Mouse (Mus musculus) v-Abl transformed pro-B cells (cell line): ENCODE results near the gene Ccnd1.

Experiments used
- in situ Hi-C, 2 experiments: fragments of 400-800 bp; cut with MboI; formaldehyde crosslinking; loops; one replicate each; pipeline ENCODE4 v1.15.1; 2025; ENCODE audit not compliant: unreplicated experiment in 2 of 2

Gene Ccnd1

DNA sequence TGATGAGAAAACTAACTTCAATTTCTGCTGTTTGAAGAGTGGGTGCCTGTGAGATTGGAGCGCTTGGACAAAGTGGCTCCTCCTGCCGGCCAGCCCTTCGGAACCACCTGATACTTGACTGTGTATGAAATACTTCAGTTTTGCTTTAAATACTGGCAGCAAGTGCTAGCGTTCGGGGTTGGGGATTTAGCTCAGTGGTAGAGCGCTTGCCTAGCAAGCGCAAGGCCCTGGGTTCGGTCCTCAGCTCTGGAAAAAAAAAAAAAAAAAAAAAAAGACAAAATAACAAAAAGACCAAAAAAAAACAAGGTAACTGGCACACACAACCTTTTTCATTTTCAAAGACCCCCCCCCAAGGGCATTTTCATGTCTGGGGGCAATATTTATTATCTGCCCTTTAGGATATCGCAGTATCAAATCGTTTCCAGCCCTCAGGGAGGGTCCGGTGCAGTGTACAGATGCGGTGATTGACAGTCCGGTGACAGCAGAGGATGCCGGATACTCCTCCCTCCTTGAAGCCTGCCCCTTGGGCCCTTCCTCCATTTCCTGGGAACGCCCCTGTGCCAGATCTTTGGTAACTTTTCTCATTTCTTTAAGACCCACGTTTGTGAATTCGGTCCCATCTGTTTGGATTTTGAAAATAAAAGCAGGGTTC, 25.3 kb downstream of the Ccnd1 start:
- in situ Hi-C loops: loop anchor here (25.0 kb wide), 2 partner anchors 1077 to 1102 kb away; partner anchors contain the start of genes Dhcr7 (in 1 of the 2) and Nadsyn1 (in 1 of the 2)

DNA sequence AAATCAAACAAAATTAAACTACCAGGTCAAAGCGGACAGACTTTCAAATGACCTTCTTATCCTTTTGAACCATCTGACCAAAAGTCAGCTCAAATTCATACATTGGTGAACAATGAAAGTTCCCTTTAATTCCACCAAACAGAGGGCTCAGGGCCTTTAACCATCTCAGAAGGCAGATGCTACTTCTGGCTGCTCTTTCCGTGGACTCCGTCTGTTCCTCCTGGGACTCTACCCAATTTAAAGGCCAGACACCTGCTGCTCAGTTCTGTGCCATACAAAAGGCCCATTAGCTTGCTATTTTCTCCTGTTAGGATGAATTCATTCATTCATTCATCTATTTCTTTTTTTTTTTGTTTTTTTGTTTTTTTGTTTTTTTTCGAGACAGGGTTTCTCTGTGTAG, 26.8 kb downstream of the Ccnd1 start:
- in situ Hi-C loops: loop anchor here (25.0 kb wide), 2 partner anchors 1076 to 1101 kb away; partner anchors contain the start of genes Dhcr7 (in 1 of the 2) and Nadsyn1 (in 1 of the 2)

DNA sequence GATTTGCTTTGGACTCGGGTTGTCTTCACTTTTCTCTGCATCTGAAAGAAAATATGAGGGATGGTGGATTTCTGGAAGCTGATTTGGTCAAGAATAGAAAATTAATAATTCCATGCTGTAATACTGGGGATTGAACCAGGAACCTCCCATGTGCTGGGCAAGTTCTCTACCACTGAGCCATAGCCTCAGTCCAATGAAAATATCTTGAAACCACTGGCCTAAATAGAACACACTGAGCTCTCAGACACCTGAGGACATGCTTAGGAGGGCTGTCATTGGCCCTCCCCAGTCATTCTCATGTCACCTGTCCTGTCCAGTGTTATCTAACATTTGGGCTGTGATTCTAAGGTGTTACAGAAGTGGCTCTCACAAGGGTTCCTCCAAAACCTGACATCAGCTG, 28.6 kb downstream of the Ccnd1 start:
- in situ Hi-C loops: loop anchor here (25.0 kb wide), 2 partner anchors 1074 to 1099 kb away; partner anchors contain the start of genes Dhcr7 (in 1 of the 2) and Nadsyn1 (in 1 of the 2)

DNA sequence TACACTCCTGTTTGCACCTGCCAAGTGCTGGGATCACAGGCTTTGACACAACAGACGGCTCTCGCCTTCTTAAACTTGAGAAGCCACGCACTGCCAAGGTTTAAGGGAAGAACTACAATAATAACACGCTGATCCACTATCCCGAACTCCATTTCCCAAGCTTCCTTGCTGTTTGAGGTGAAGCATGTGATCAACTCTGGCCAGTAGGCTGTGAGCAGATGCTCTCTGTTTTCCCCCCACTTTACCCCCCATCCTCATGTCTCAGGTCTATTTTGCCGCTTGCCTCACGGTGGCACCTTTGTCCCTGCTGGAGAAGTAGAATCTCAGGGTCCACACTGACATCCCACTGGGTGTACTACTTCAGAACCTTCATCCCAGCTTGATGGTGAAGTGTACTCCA, 31.0 kb downstream of the Ccnd1 start:
- in situ Hi-C loops: loop anchor here (10.0 to 25.0 kb wide), 3 partner anchors 694 to 1096 kb away; partner anchors contain the start of genes Dhcr7 (in 1 of the 2) and Nadsyn1 (in 1 of the 2)

DNA sequence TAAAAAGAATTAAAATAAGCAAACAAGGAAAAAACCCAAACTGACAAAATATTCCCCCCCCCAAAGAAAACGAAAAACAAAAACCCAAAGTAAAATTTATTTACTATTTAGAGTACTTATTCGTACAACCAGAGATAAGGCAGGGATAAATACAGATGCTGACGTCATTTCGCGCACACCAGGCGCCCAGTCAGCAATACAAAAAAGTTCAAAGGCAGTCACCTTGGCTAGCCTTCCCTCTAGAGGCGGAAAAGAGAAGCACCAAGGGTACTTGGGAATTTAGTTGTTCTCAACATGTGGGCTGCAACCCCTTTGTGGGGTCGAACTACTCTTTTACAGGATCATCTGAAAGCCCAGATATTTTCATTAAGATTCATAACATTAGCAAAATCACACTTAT, 31.9 kb downstream of the Ccnd1 start:
- in situ Hi-C loops: loop anchor here (10.0 to 25.0 kb wide), 3 partner anchors 693 to 1095 kb away; partner anchors contain the start of genes Dhcr7 (in 1 of the 2) and Nadsyn1 (in 1 of the 2)

DNA sequence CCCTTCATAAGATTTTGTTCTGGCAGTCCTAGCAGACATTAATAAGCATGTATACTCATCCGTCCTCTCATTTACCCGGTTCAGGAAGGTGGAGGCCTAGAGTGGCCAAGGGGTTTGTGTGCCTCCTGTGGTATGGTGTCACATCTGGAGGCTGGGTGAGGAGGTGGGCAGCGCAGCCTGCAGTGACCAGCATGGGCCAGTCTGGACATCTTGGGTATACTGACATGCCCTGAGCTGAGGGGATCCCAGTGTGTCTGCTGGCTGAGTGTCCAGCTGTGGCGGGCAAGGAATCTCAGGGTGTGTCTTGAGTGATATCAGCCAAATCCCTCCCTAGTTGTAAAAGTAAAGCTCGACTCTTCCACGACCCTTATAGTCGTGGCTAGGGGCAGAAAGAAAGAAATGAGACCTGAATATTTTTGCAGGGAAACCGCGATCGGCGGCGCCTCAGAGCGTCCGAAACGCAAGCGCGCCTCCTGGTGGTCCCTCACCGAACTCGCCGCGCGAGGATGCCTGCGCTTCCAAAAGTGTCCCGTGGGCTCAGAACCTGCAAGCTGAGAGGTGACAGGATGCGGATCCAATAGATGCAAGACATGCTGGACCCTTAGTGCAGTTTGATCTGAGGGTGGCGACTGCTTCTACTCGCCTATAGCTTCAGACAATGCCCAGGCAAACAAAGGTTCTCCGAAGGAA, 32.9 kb downstream of the Ccnd1 start:
- in situ Hi-C loops: loop anchor here (10.0 to 25.0 kb wide), 3 partner anchors 692 to 1095 kb away; partner anchors contain the start of genes Dhcr7 (in 1 of the 2) and Nadsyn1 (in 1 of the 2)

DNA sequence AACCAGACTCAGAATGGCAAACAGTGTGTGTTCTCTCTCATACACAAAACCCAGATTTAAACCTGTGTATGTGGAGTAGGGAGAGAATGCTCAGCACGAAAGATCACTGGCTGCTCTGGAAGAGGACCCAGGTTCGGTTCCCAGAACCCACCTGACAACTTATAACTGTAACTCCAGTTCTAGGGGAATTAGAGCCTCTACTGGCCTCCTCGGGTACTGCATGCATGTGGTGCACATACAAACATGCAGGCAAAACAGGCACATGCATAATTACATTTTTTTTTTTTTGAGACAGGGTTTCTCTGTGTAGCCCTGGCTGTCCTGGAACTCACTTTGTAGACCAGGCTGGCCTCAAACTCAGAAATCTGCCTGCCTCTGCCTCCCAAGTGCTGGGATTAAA, 34.2 kb downstream of the Ccnd1 start:
- in situ Hi-C loops: loop anchor here (10.0 to 25.0 kb wide), 3 partner anchors 691 to 1093 kb away; partner anchors contain the start of genes Dhcr7 (in 1 of the 2) and Nadsyn1 (in 1 of the 2)

DNA sequence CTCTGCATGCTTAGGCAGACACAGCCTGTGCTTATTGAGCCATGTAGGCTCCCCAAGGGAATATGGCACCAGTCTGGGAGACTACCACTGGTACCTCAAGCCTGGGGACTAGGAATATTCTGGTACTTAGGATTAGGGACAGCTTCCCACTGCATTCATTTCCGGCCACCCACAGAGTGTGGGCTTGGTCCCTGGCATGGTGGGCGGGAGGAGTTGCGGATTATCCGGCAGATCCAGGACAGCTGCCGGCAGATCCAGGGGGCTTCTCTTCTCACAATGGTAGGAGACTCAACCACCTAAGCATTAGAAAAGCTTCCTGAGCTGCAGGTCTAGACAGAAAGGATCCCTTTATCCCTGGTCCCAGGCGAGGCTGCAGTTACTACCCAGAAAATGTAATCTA, 41.2 kb downstream of the Ccnd1 start:
- in situ Hi-C loops: loop anchor here in 1 of 2 experiments (5.0 to 10.0 kb wide), 2 partner anchors 306 to 684 kb away; no protein-coding TSS in a partner anchor

DNA sequence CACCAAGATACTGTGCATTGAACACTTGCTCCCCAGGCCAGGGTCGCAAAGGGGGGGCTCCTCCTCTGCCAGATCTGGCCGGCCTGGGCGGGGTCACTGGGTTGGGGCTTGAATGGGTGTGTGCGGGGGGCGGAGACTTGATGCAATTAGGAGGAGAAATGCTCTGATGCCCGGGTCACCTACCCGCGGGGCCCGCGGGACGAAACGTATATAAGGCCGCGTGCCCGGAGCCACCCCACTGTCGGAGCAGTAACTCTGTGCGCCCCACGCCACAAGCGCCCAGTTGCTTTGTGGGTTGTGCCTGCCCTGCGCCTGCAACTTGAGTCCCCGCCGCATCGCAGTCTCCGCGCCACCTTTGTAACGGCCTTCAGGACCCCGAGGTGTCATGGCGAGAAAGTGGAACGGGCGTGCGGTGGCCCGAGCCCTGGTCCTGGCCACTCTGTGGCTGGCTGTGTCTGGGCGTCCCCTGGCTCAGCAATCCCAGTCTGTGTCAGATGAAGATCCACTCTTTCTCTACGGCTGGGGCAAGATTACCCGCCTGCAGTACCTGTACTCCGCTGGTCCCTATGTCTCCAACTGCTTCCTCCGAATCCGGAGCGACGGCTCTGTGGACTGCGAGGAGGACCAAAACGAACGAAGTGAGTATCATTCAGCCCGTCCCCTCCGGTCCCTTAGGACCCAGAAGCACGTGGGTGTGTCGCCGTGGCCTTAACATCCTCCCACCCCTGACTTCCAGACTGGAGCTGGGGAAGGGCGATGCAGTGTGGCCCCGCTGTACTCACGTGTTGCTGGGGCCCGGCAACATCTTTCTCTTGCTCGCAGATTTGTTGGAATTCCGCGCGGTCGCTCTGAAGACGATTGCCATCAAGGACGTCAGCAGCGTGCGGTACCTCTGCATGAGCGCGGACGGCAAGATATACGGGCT, 43.2 kb downstream of the Ccnd1 start, which contains the start of gene Fgf15:
Gene Fgf15 (plus strand): TSS at position 238 of the 925 bp plus-strand sequence.
- in situ Hi-C loops: loop anchor here in 1 of 2 experiments (5.0 to 10.0 kb wide), 2 partner anchors 304 to 682 kb away; no protein-coding TSS in a partner anchor

DNA sequence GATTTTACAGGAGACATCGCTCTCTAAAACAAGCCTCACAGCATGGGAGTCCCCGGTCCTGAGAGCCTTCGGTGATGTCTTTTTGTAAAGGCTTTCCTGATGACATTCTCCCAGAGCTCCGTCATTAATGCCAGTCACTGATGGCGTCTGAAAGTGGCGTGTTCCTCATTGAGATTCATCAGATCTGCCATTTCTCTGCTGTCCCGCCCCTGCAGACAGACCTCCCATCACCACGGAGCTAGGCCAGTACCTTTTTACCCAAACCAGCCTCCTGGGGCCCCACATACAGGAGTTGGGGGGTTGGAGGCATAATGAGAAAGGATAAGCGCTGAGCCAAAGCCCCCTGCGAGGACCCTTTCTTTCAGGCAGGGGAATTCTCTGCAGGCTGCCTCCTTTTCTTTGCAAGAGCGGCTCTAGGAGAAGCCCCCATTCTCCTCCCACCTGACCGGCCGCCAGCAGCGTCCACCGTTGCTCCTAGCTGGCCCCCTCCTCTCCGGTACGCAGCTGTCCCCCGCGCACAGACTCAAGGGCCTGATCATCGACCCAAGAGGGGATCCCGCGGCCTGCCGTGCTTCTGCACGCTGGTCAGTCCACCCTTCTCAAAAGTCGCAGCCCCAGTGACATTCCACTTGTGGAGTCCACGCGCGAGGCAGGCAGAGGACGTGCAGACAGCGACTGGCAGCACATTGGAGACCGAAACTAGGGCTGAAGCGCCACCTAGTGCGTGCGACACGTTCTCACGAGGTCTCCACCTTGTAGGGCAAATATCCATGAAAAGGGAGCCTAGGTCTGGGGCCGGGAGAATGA, 44.2 kb downstream of the Ccnd1 start:
- in situ Hi-C loops: loop anchor here in 1 of 2 experiments (5.0 to 10.0 kb wide), 2 partner anchors 303 to 681 kb away; no protein-coding TSS in a partner anchor

DNA sequence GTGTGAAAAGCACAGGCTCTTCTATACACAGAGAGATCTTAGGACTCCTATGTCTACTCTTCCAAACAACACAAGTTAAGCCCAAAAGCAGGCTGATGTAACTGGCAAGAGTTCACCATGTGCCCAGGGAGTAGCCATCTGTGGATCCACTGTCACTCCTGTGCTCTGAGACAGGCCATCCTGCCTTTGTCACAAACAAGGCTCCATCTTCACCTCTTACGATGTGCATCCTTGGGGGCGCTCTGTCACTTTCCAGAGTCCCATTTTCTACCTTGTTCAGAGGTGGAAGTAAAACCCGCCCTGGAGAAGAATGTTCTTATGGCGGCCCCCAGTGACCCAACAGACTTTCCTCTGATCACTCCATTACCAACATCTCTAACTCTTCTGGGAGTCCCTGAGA, 45.0 kb downstream of the Ccnd1 start:
- in situ Hi-C loops: loop anchor here (5.0 to 10.0 kb wide), 3 partner anchors 302 to 680 kb away; partner anchors contain the start of gene Fadd (in 1 of the 2)

DNA sequence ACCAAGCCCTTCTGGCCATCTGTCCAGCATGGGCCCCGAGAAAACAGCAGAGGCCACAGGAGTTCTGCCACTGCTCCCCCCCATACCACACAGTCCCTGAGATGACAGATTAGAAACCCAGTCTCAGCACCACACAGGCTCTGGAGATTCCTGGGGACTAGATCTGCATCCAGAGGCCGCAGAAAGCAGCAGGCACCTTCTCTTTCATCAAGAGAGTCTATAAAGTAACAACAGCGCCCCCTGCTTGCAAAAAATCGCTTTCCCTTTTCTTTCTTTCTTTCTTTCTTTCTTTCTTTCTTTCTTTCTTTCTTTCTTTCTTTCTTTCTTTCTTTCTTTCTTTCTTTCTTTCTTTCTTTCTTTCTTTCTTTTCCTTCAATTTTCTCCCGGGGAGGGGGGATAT, 45.5 kb downstream of the Ccnd1 start:
- in situ Hi-C loops: loop anchor here (5.0 to 10.0 kb wide), 2 partner anchors 312 to 679 kb away; partner anchors contain the start of gene Fadd (in 1 of the 2)

DNA sequence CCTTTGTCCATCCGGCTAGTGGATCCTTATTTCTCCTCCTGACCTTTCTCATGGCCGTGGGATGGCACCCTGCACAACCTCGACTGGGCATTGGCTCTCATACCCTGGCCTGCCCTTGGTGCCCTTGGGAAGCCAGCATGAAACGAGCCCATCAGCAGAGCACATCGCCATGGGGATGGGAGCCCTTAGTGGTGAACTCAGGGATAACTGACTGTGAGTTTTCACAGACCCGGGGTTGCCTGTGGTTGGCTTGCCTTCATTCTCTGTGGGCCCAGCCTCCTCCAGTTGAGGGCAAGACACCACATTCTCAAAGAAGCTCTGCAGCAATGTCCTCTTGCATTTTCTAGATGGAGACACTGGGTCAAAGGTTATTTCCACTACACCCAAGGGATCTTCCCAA, 47.4 kb downstream of the Ccnd1 start:
- in situ Hi-C loops: loop anchor here (5.0 to 10.0 kb wide), 2 partner anchors 310 to 678 kb away; partner anchors contain the start of gene Fadd (in 1 of the 2)

DNA sequence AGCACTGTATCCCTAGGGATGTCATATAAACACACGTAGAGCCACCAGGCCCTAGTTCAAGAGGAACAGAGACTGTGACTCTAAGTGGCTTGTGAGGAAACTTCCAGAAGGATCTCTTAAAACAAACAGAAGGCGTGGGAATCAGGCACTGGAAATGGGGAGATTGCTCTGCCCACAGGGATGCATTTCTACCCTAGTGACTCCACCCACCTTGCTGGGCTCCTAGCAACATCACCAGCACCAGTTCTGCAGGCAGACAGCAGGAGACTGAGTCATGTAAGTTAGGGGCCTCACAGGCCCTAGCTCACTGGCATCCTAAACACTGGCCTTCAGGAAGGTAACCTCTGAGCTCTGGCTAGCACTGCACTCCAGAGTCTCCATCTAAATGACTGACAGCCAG, 47.9 kb downstream of the Ccnd1 start:
- in situ Hi-C loops: loop anchor here (5.0 to 10.0 kb wide), 2 partner anchors 310 to 677 kb away; partner anchors contain the start of gene Fadd (in 1 of the 2)

DNA sequence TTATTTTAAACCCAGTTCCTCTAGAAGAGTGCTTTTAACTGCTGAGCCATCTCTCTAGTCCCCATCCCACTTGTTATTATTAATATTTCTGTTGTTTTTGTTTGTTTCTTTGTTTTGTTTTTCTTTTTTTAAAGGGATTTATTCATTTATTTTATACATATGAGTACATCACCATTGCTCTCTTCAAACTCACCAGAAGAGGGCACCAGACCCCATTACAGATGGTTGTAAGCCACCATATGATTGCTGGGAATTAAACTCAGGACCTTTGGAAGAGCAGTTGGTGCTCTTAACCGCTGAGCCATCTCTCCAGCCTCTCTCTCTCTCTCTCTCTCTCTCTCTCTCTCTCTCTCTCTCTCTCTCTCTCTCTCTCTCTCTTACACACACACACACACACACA, 49.1 kb downstream of the Ccnd1 start:
- in situ Hi-C loops: loop anchor here (5.0 to 10.0 kb wide), 2 partner anchors 308 to 676 kb away; partner anchors contain the start of gene Fadd (in 1 of the 2)

DNA sequence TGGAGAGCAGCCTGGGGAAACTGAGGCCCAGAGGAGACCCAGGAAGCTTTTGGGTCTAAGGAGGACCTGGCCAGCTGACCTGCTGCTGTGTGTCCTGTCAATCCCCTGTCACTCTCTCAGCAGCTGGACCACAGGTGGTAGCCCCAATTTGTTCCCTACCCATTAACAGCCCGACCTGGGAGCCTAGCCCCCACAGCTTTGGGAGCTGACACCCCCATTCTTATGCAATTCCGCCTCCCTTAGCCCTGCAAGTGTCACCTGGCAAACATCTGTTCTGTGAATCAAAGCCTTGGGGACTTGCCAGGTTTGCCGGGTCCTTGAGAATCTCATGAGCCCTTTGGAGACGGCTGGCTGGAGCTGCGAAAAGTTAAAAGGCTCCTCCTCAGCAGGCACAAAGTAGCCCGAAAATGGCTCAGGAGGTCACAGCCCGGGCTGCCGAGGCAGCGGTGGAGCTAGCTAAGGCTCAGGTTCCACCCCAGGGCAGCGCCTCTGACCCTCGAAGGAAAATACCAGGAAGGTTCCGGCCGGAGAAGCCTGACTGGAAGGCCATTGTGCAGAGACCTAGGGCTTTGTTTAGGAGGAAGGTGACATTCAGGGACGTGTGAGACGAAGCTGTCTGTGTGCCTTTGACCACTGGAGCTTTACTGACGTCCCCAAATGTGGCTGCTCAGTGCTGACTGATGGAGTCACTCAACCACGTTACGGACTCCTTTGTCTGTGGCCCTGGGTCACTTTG, 51.0 kb downstream of the Ccnd1 start:
- in situ Hi-C loops: no loop called here

DNA sequence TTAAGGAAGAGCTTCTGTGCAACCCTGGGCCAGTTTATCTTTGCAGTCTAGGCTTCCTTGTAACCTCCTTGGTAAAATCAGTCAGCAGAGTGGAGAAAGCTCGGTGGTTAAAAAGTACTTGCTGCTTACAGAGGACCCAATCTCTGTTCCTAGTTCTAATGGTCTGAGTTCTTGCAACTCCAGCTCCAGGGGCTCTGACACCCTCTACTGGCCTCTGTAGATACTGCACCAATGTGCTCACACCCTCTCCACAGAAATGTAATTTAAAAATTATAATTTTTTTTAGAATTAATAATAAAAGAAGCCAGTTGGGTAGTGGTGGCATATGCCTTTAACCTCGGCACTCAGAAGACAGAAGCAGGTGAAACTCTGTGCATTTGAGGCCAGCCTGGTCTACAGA, 52.1 kb downstream of the Ccnd1 start:
- in situ Hi-C loops: no loop called here

DNA sequence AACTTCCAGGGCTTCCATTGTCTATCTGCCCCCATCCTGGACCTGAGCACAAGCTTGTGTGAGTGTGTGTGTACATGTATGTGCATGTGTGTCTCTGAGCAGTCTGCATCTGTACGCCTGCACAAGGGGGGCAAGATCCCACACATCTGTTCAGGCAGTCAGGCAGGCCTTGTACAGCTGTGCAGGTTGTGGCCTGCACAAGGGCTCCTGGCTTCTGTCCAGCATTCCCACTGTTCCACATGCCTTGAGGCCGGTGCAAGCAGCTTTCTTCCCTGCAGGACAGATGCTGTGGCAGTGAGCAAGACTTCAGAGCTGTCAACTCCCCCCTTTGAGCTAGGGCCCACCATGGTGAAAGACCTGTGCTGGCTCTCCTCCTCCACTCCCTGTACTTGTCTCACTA, 56.6 kb downstream of the Ccnd1 start:
- in situ Hi-C loops: no loop called here
